Mouse (Mus musculus) gastrocnemius, postnatal 36 days (tissue): ENCODE data around the gene Aadacl2. TPM values are rescaled to one million over a fixed set of nuclear protein-coding genes. Genes with fewer than 3 reads are reported as not detected.

ENCODE experiments used
- DNase-seq, 2 experiments: peaks; one replicate each; pipeline ENCODE4 v3.0.0; 2022
- intact Hi-C: fragments of 180-260 bp; cut with DNase I; formaldehyde crosslinking; loops from one replicate; pipeline ENCODE4 v1.15.1; 2025
- long read RNA-seq, 2 experiments: library from polyadenylated mRNA; stranded (forward); transcript quantifications; one replicate each; pipeline ENCODE4 v2.0.0; 2021
- total RNA-seq, 2 experiments: library from RNA; stranded (reverse); gene quantifications; 2 replicates each; pipeline ENCODE4 v1.2.3; 2021

Aadacl2 gene
- total RNA-seq = not detected
- long read RNA-seq, experiment 1 = 0 reads
- long read RNA-seq, experiment 2 = 0 reads

DNA sequence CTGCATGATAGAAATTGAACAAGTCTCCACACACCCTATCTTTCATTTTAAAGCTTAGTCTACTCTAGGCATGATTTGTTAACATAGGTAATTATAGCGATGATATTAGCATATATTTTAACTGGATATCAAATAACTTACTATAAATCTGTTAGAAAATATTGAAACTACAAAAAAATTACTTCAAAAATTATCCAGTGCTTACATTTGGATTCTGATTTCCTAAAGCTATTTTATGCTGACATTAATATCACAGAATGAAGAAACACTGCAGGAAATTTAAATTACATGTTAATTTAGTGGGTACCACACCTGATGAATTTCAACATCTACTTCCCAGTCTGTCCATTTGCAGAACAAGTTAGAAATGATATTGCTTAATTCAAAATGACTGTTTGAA lies at the start of gene Aadacl2:
Gene Aadacl2, plus strand, starts transcription at position 301 of the 400 bp plus-strand sequence.
- intact Hi-C loops = no loop called here
- DNase-seq = no peak

GRCm38 (mm10) chr3:59970891-59971290 lies 35.7 kb upstream of the Aadacl2 start:
- intact Hi-C loops = no loop called here
- DNase-seq = no peak

GRCm38 (mm10) chr3:59974591-59974990 lies 32.0 kb upstream of the Aadacl2 start:
- intact Hi-C loops = no loop called here
- no peak for DNase-seq

DNA sequence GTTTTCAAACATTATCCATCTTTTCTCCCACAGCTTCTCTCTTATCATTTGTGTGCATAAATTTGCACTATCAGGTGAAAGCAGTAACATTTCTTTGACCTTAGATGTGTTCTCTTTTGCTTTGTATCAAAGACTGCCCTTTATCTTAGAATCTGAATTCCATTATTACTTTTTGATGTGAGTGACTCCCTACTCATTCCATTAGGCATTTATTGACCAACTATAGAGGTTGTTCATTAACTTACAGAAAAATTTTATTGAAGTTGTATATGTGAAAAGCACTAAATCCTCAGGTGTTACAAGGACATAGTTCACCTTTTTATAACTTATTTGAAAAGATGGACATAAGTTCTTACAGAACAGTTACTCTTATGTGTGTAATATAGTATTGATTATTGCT lies 2.9 kb upstream of the Aadacl2 start:
- DNase-seq = no peak
- intact Hi-C loops = no loop called here

DNA sequence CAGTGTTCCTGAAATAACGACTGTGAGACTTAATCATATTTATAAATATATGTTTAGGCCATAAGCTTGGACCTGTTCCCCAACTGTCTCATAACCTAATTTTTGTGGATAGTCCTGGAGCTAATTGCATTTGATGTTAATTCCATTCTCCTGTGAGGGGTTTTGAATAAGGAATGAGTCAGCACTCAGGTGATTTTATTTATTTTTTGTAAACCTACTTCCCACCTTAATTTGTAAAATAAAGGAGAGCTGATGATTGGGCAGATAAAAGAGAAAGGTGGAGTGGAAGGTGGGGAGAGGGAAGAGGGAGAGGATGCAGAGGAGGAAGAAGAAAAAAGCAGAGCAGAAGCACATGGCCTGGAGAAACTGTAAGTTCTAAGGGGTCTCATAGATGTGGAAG lies 18.9 kb downstream of the Aadacl2 start, which contains the start of gene Aadac:
Gene Aadac, plus strand, starts transcription at position 301 of the 400 bp plus-strand sequence.
- intact Hi-C loops = no loop called here
- DNase-seq = no peak

DNA sequence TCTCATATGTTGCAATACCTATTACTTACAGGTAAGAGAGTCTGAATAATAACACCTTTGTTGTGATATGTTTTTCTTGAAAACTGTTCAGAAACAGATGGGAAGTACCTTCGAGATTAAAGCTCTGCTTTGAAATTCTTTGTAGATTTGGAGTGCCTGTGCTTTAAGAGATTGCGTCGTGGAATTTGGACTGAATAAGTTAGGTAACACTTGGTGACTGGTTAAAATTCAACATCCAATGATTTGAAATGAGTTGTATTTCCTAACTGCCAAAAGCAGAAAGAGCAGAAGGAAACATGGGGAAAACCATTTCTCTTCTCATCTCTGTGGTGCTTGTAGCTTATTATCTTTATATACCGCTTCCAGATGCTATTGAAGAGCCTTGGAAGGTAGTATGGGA lies 25.0 kb downstream of the Aadacl2 start:
- intact Hi-C loops = no loop called here
- DNase-seq = no peak

DNA sequence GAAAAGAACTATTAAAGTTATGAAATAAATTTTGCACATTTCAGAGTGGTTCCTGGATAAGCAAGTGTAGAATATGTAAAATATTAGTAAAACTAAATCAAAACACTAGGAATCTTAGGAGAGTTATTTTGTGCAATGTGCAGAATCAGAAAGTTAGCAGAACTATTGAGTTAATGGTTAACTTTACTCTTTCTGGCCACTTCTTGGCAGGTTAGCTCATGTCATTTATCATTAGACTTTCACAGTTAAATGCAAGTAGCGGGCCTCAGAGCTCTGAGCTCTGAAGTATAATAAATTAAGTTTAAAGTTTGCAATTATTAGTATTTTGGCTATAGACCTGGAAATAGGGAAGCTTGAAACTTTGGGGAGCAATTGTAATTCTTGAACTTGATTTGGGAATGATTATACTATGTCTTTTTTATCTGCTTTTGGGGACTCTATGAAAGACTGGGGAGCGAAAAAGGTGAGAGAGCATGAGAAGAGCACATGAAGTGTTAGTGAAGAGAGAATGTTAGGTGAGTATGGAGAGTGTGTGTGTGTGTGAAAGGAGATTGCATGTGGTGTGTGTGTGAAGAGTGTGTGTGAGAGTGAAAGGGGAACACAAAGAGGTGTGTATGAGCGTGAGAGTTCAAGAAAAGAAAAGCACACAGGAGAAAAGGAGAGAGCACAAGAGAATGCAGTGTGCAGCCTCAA lies 39.8 kb downstream of the Aadacl2 start:
- no peak for DNase-seq
- intact Hi-C loops = no loop called here

GRCm38 (mm10) chr3:60053231-60053927 lies 46.8 kb downstream of the Aadacl2 start:
- intact Hi-C loops = no loop called here
- DNase-seq = no peak

DNA sequence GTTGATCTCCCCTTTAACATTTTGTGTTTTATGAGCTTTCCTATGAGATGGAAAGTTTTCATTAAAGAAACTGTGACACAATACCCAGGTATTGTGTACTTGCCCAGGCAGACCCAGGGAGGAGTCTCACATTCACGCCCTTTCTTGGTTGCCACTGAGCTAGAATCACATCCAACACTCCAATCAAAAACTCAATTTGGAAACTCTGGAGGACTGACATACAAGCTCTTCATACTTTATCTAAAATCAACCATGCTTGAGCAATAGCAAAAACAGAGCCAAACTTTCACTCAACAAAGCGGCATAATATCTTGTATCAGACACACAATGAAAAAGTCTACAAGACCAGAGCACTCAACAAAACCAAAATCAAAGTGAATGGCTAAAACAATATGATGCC lies 47.4 kb downstream of the Aadacl2 start:
- no peak for DNase-seq
- intact Hi-C loops = no loop called here

DNA sequence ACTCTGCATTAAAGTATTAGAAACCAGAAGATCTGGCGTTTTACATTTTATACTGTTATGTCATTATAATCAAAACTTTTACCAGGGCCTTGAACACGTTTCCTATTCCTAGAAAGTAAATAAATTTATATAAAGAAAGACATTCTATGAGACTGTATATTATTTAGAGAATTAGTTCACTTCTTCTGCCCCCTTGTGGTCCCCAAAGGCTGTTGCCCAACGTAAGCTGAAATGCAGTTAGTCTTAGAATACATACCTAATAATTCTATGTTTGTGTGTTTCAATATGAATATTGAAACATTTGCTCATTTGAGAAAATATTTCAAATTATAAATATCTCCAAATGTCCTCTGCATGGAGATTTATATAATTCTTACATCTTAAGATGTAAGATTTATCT lies 49.9 kb downstream of the Aadacl2 start:
- intact Hi-C loops = no loop called here
- no peak for DNase-seq

GRCm38 (mm10) chr3:60057070-60057808 lies 50.7 kb downstream of the Aadacl2 start:
- intact Hi-C loops = no loop called here
- DNase-seq = no peak

GRCm38 (mm10) chr3:60057809-60058082 lies 51.2 kb downstream of the Aadacl2 start:
- intact Hi-C loops = no loop called here
- DNase-seq = no peak

Other genes starting within 250 kb of the Aadacl2 start
- not detected for gene Gm8298, start 145.7 kb upstream of the Aadacl2 start, total RNA-seq
- not detected for gene C130079G13Rik, start 81.5 kb upstream of the Aadacl2 start, total RNA-seq
- gene Aadac, start 19.0 kb downstream of the Aadacl2 start, total RNA-seq = not detected
- not detected for gene Sucnr1, start 75.1 kb downstream of the Aadacl2 start, total RNA-seq